Mouse (Mus musculus) embryonic facial prominence, embryonic 12.5 days (tissue): ENCODE measurements at regions not wholly inside any gene's neighbourhood (a gene's known extent, or its start where the extent isn't known, plus 50 kb on each side); places are given as distances from the start of the nearest gene placed in this dataset.

Experiments
- ATAC-seq: fragments of 200-750 bp; cut with Nextera tagmentation; 2 replicates; pipeline ENCODE4 v1.8.0; 2017; ENCODE audit not compliant: insufficient number of reproducible peaks, insufficient read depth, low FRiP score, low TSS enrichment
- H3K27ac ChIP-seq: fragments of 300-500 bp; sonication (generic); 2 replicates; pipeline ENCODE4 v1.5.1; 2016; ENCODE audit warnings: mild to moderate bottlenecking
- H3K27me3 ChIP-seq: fragments of 300-500 bp; sonication (generic); 2 replicates; pipeline ENCODE4 v1.6.1; 2016; ENCODE audit warnings: mild to moderate bottlenecking, moderate library complexity
- H3K36me3 ChIP-seq: fragments of 300-500 bp; sonication (generic); 2 replicates; pipeline ENCODE4 v1.6.1; 2016; ENCODE audit warnings: mild to moderate bottlenecking
- H3K4me1 ChIP-seq: fragments of 300-500 bp; sonication (generic); 2 replicates; pipeline ENCODE4 v1.6.1; 2016
- H3K4me2 ChIP-seq: fragments of 300-500 bp; sonication (generic); replicated peaks from 2 replicates; pipeline ENCODE4 v1.6.1; 2016; ENCODE audit warnings: mild to moderate bottlenecking, moderate library complexity
- H3K4me3 ChIP-seq: fragments of 300-500 bp; sonication (generic); 2 replicates; pipeline ENCODE4 v1.5.1; 2016; ENCODE audit warnings: mild to moderate bottlenecking
- H3K9ac ChIP-seq: fragments of 300-500 bp; sonication (generic); 2 replicates; pipeline ENCODE4 v1.6.1; 2016; ENCODE audit warnings: mild to moderate bottlenecking, moderate library complexity
- H3K9me3 ChIP-seq: fragments of 300-500 bp; sonication (generic); 2 replicates; pipeline ENCODE4 v1.6.1; 2016; ENCODE audit warnings: mild to moderate bottlenecking, moderate library complexity
- WGBS: fragments of 180-500 bp; shearing (Covaris S2); methylation state at CpG from one replicate; pipeline ENCODE4 v1.1.7; 2016; 5-methylcytosine and 5-hydroxymethylcytosine counted together

DNA sequence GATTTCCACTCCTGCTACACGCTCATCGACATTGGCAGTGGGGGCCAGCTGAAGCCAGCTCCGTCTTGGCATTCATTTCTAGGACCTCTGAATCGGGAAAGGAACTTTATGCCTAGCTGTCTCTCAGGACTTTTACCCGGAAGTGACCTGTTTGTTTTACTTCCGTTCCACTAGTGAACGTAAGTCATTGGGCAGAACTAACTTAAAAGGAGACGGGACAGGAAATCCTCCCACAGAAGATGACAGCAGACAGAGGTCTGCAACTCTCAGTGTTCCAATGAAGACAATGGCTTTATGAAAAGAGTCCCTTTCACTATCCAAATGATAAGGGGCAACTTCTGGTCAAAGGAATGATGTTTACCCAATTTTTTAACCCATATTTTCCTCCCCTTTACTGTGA lies 155.5 kb downstream of the Sec61b start:
- H3K4me1 ChIP-seq = no peaks in the 10 kb centered on the region
- WGBS = 62% methylated on average over 8 of the region's 8 CpGs
- no peak for ATAC-seq
- no peaks in the 10 kb centered on the region for H3K9me3 ChIP-seq
- no peaks in the 10 kb centered on the region for H3K36me3 ChIP-seq
- H3K9ac ChIP-seq = no peak overlapping the region
- H3K4me3 ChIP-seq = no peak overlapping the region
- no peaks in the 10 kb centered on the region for H3K27me3 ChIP-seq
- H3K4me2 ChIP-seq = no peak overlapping the region
- H3K27ac ChIP-seq = no peak overlapping the region

DNA sequence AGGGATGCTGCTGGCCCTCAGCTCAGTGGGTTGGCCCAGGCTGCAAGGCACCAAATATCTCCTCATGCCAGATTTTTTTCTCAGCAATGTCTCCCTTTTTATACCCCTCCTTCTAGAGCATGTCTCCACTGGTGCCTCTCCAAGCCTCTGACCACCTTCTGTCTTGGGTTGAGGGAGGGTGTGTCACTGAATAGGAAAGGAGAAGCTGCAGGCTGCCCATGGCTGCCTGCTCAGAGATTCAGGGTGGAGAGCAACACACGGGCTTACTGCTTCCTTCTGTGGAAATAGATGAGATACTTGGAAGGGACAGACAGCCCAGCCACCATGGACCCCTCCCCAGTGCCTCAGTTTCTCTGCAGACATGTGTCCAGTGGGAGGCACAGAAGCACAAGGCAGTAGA lies 156.0 kb downstream of the Sec61b start:
- H3K4me2 ChIP-seq = no peak overlapping the region
- 81% methylated on average over 1 of the region's 1 CpGs for whole genome bisulfite sequencing
- H3K27me3 ChIP-seq = no peaks in the 10 kb centered on the region
- no peaks in the 10 kb centered on the region for H3K9me3 ChIP-seq
- H3K4me3 ChIP-seq = no peak overlapping the region
- no peak for ATAC-seq
- H3K36me3 ChIP-seq = no peaks in the 10 kb centered on the region
- no peaks in the 10 kb centered on the region for H3K4me1 ChIP-seq
- H3K9ac ChIP-seq = no peak overlapping the region
- no peak overlapping the region for H3K27ac ChIP-seq

DNA sequence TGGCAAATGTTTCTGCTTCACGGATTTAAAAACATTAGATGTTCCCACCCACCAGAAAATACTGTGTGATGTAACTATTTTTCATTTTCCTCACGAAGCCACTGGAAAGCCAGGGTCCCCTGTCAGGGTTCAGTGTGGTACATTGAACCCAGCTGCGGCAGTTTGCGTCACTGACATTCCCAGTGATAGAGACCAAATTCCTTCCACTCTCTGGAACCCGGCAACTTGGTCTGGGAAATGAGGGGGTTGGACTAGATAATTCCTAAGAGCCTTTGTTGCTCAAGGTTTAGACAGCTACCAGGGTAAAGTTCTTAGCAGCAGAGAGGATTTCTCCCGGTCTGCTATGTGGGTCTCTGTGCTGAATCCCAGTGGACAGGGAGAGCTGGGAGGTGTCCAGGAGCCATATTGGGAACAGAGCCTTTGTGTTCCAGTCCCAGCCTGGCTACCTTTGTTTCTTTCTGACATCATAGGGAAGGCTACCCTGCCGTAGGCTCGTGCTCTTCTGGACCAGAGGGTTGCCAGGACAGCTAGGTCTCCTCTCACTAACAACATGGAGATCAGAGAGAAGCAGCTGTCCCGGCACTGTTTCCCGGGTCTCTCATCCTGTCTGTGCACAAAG lies 164.5 kb downstream of the Sec61b start:
- Histone ChIP-seq H3K4me1 (no peaks in the 10 kb centered on the region), H3K9me3 (no peaks in the 10 kb centered on the region), H3K4me3 (no peak overlapping the region), H3K27me3 (no peaks in the 10 kb centered on the region), H3K27ac (no peak overlapping the region), H3K36me3 (no peaks in the 10 kb centered on the region), H3K4me2 (no peak overlapping the region), H3K9ac (no peak overlapping the region)
- WGBS = 69% methylated on average over 10 of the region's 10 CpGs
- no peak for ATAC-seq

DNA sequence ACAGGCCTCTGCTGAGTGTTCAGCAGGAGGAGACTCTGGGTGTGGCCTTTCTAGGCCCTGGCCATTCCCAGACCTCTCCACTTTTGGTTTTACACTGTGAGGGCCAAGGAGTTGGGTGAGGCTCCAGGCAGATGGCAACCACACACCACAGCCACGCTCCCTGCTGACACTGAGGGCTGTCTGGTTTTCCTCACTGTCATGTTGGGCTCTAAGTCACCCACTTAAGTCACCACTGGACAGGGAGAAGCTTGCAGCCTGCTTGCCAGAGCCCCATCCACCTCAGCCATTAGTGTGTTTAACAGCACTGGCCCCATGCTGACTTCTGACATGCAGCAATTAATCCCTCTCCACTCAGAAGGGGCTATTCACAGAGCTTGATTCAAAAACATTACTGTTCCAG lies 170.6 kb downstream of the Sec61b start:
- Histone ChIP-seq H3K27me3 (no peaks in the 10 kb centered on the region), H3K9me3 (no peaks in the 10 kb centered on the region), H3K4me1 (no peaks in the 10 kb centered on the region), H3K4me2 (no peak overlapping the region), H3K27ac (no peak overlapping the region), H3K9ac (no peak overlapping the region), H3K36me3 (no peaks in the 10 kb centered on the region), H3K4me3 (no peak overlapping the region)
- WGBS = 74% methylated on average over 1 of the region's 1 CpGs
- no peak for ATAC-seq

DNA sequence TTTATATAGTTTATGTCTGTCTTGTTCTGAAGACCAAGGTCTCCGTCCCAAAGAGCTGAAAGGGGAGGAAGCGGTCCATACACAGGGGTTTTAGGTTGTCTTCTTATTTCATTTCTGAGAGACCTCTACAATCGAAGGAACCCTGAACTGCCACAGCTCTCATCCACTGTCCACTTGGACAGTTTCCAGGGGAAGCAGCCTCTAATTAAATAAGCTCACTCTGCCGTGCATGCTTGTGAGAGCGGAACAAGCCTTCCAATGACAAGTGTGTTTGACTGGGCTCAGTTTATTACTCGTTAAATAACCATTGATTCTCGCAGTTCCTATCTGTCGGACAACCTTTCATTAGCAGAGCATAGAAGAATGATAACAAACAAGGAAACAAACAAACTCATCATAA lies 174.2 kb downstream of the Sec61b start:
- H3K9ac ChIP-seq = no peak overlapping the region
- WGBS = 79% methylated on average over 8 of the region's 8 CpGs
- H3K27ac ChIP-seq = no peak overlapping the region
- no peaks in the 10 kb centered on the region for H3K36me3 ChIP-seq
- no peak overlapping the region for H3K4me3 ChIP-seq
- H3K4me2 ChIP-seq = no peak overlapping the region
- ATAC-seq = no peak
- H3K27me3 ChIP-seq = no peaks in the 10 kb centered on the region
- no peaks in the 10 kb centered on the region for H3K9me3 ChIP-seq
- 0 out of 2 replicates have a peak, but pooled peaks cover 11% of the 10 kb centered on the region for H3K4me1 ChIP-seq

DNA sequence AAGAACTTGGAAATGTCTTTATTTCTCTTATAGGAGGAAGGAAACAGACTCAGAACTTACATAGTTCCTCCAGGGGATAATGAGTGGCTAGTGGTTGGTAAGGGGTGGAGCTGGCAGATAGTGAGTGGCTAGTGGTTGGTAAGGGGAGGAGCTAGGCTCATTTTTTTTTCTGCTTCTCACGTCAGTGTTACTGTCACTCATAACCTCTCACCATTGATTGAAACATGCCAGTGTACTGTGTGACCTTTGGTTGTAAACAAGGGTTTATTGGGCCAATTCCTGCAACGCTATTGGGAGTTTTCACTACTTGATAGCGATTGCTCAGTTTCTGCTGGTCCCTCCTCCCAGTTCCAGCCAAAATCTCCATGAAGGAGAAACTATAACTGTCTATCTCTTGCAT lies 175.5 kb downstream of the Sec61b start:
- 80% methylated on average over 3 of the region's 3 CpGs for WGBS
- no peaks in the 10 kb centered on the region for H3K27me3 ChIP-seq
- H3K4me2 ChIP-seq = no peak overlapping the region
- ATAC-seq = no peak
- no peaks in the 10 kb centered on the region for H3K9me3 ChIP-seq
- H3K27ac ChIP-seq = no peak overlapping the region
- no peaks in the 10 kb centered on the region for H3K36me3 ChIP-seq
- H3K4me3 ChIP-seq = no peak overlapping the region
- no peak overlapping the region for H3K9ac ChIP-seq
- H3K4me1 ChIP-seq = 0 out of 2 replicates have a peak, but pooled peaks cover 11% of the 10 kb centered on the region

DNA sequence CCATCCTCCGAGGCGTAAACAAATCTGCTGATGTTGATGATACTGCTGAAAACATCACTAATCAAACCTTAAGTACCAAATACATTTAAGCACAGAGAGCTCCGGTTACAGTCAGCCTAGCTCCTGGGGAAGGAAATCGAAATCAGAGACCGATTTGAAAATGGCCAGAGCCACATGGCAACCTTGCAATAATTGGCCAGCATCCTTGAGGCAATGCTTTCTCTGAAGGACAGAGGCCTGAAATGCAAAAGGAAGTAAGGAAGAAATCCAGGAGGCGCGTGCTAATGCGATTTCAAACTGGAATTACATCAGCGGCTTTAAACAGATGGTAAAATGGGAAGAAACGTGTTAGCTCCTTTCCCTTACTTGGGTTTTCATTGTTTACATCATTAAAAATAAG lies 177.1 kb downstream of the Sec61b start:
- no peak for ATAC-seq
- H3K27me3 ChIP-seq = no peaks in the 10 kb centered on the region
- H3K4me1 ChIP-seq = 0 out of 2 replicates have a peak, but pooled peaks cover 11% of the 10 kb centered on the region
- H3K36me3 ChIP-seq = no peaks in the 10 kb centered on the region
- H3K9me3 ChIP-seq = no peaks in the 10 kb centered on the region
- 50% methylated on average over 10 of the region's 10 CpGs for WGBS
- H3K9ac ChIP-seq = no peak overlapping the region
- peak overlapping the region; percentile 57; the same call in 1 of the 2 replicates for H3K27ac ChIP-seq
- H3K4me2 ChIP-seq = no peak overlapping the region
- H3K4me3 ChIP-seq = no peak overlapping the region

DNA sequence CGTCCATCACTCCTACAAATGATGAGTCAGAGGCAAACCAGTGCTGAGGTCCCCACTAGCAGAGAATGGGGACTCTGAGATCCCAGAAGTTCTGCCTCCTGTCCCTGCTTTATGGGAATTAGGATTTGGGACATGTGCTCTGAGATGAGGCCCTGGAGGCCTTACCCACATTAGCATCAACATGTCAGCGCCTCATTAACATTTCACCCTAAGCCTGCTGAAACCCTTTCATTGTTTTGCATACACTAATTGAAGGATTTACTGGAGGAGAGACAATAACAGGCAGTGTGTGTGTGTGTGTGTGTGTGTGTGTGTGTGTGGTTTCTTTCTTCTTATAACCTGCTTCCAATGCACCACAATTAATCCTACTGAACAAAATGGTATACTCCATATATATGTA lies 178.7 kb downstream of the Sec61b start:
- Histone ChIP-seq H3K4me1 (0 out of 2 replicates have a peak, but pooled peaks cover 11% of the 10 kb centered on the region), H3K9me3 (no peaks in the 10 kb centered on the region), H3K4me3 (no peak overlapping the region), H3K4me2 (no peak overlapping the region), H3K36me3 (no peaks in the 10 kb centered on the region), H3K27me3 (no peaks in the 10 kb centered on the region), H3K27ac (no peak overlapping the region), H3K9ac (no peak overlapping the region)
- 77% methylated on average over 2 of the region's 2 CpGs for WGBS
- ATAC-seq = no peak

DNA sequence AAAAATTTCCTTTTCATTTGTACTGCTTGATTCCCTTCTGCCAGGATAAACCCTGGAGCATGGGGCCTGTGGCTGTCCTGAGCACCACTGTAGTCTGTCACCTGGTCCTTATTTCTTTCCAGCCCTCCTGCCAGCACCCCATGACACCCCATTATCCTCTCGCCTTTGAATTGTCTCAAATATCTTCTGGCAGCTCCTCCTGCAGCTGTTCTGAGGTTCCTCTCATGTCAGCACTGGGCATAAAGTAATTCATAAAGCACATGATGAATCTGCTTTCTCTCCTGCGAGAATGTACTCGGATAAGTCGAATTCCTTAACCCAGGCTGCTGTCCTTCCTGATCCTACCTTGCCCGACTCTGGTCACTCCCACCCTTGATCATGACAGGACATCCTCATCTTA lies 195.1 kb downstream of the Sec61b start:
- H3K4me2 ChIP-seq = no peak overlapping the region
- H3K4me1 ChIP-seq = no peaks in the 10 kb centered on the region
- no peaks in the 10 kb centered on the region for H3K9me3 ChIP-seq
- no peak overlapping the region for H3K27ac ChIP-seq
- H3K4me3 ChIP-seq = no peak overlapping the region
- no peak overlapping the region for H3K9ac ChIP-seq
- no peaks in the 10 kb centered on the region for H3K36me3 ChIP-seq
- no peak for ATAC-seq
- H3K27me3 ChIP-seq = no peaks in the 10 kb centered on the region
- whole genome bisulfite sequencing = 67% methylated on average over 5 of the region's 5 CpGs

DNA sequence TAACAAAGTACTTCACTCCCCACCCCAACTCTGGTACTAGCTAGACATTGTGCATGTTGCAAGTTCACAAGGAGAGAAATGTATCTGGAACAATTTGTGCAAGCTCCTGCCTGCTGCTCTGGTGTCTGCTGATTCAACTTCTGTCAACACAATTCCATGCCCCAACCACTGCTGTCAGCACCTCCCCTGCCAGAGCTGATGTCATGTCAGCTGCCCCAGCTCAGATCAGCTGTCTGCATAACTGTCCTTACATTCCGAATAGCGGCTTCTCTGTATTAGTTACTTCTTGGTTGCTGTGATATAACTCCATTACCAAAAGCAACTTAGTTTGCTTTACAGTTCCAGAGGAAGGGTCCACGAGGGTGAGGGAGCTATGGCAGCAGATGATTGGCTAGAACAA lies 196.0 kb downstream of the Sec61b start:
- no peak overlapping the region for H3K9ac ChIP-seq
- H3K4me3 ChIP-seq = no peak overlapping the region
- H3K4me1 ChIP-seq = no peaks in the 10 kb centered on the region
- no peak for ATAC-seq
- H3K4me2 ChIP-seq = no peak overlapping the region
- H3K27ac ChIP-seq = no peak overlapping the region
- no peaks in the 10 kb centered on the region for H3K36me3 ChIP-seq
- 70% methylated on average over 3 of the region's 3 CpGs for WGBS
- no peaks in the 10 kb centered on the region for H3K9me3 ChIP-seq
- no peaks in the 10 kb centered on the region for H3K27me3 ChIP-seq

DNA sequence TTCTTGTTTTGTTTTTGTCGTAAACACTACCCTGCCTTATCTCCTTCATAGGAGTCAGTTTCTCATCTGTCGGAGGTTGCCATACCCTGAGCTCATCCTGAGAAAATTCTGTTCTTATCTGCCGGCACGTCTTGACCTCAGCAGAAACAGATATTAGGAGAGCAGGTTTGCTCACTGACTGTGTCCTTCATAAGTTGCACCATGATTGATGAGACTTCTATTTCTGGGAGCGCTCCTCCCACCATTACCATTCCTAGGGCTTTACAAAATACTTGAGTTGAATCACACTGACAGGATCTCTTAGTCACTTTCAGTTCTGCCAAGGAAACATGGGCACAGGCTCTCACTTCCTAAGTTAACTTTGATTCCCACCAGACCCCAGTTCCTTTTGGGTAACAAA lies 196.9 kb downstream of the Sec61b start:
- H3K27me3 ChIP-seq = no peaks in the 10 kb centered on the region
- no peaks in the 10 kb centered on the region for H3K36me3 ChIP-seq
- H3K4me1 ChIP-seq = no peaks in the 10 kb centered on the region
- ATAC-seq = no peak
- no peak overlapping the region for H3K27ac ChIP-seq
- 94% methylated on average over 5 of the region's 5 CpGs for whole genome bisulfite sequencing
- H3K4me2 ChIP-seq = no peak overlapping the region
- no peak overlapping the region for H3K9ac ChIP-seq
- no peaks in the 10 kb centered on the region for H3K9me3 ChIP-seq
- no peak overlapping the region for H3K4me3 ChIP-seq

DNA sequence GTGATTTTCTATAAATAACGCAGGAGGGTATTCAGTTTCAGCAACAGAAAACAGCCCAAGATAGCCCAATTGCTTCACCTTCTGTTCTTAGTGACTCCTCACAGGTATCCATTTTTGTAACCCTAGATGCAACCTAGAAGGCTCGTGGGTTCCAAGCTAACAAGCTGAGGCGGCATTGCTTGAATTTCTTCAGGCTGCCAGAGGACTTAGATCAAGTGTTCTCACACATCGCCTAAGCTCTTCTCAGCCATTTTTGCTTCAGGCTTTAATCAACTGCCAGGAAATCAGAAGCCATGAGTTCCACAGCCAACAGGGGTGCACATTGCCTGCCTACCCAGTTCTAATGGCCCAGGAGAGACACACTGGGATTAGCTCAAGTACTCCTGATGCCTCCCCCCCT lies 206.7 kb downstream of the Sec61b start:
- Histone ChIP-seq H3K9me3 (no peaks in the 10 kb centered on the region), H3K4me2 (no peak overlapping the region), H3K27me3 (no peaks in the 10 kb centered on the region), H3K4me3 (no peak overlapping the region), H3K36me3 (no peaks in the 10 kb centered on the region), H3K27ac (no peak overlapping the region), H3K4me1 (no peaks in the 10 kb centered on the region), H3K9ac (no peak overlapping the region)
- WGBS = 85% methylated on average over 4 of the region's 4 CpGs
- ATAC-seq = no peak

DNA sequence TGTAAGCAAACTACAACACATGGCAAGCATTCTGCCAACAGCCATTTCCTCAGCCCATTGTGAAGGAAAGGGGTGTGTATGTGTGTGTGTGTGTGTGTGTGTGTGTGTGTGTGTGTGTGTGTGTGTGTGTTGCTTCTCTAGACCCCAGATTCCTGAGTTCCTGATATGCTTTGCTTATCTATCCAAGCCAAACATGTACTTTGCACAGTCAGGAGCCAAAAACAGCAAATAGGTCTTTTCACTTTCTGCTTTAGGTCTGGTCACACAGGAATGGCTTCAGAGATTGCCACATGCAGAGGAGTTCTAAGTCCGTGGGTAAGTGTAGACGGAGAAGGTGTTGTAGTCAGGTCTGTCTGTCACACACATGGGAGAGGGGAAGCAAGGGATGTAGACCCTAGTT lies 216.7 kb downstream of the Sec61b start:
- Histone ChIP-seq H3K4me3 (no peak overlapping the region), H3K9ac (no peak overlapping the region), H3K4me1 (no peaks in the 10 kb centered on the region), H3K27ac (no peak overlapping the region), H3K9me3 (no peaks in the 10 kb centered on the region), H3K27me3 (no peaks in the 10 kb centered on the region), H3K4me2 (no peak overlapping the region), H3K36me3 (no peaks in the 10 kb centered on the region)
- WGBS = 94% methylated on average over 2 of the region's 2 CpGs
- ATAC-seq = no peak
